Mouse (Mus musculus) spleen, adult 2 months (tissue): ENCODE measurements at regions not wholly inside any gene's neighbourhood (a gene's known extent, or its start where the extent isn't known, plus 50 kb on each side); places are given as distances from the start of the nearest gene placed in this dataset.

Source experiments
- CTCF ChIP-seq: fragments of 200-500 bp; IDR thresholded peaks from 2 replicates; pipeline ENCODE4 v1.5.1; 2011; ENCODE audit warnings: mild to moderate bottlenecking, inconsistent platforms; ENCODE audit not compliant: insufficient read depth, insufficient read length, insufficient replicate concordance; ENCODE audit errors: extremely low read depth
- POLR2A ChIP-seq: fragments of 200-500 bp; IDR thresholded peaks from 2 replicates; pipeline ENCODE4 v1.6.1; 2011; ENCODE audit warnings: low read depth, low read length, inconsistent platforms

DNA sequence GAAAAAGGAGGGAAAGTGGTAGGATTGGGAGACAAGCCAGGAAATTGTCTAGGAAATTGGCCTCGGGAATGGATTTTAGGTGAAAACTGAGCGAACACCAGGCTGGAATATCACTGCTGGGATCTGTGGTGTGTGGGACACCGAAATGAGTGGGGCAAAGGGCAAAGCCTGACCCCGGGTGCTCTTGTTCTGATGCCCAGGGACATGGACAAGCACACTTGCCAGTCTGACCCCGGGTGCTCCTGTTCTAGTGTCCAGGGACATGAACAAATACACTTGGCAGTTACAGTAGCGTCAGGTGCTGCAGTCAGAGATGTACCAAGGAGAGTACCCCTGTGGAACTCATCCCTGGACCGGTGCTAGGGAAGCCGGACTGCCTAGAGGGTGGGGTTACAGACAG, 354.4 kb downstream of the Foxo1 start:
- TF ChIP-seq CTCF (no peak), POLR2A (no peak)
